Mouse (Mus musculus): ENCODE measurements around the gene Rab6b. TPM values are rescaled to one million over a fixed set of nuclear protein-coding genes. Genes with fewer than 3 reads are reported as not detected.
A peak's percentile ranks its signal among the peaks of the same experiment; 100 is the strongest.

Gene Rab6b
- polyA plus RNA-seq, 1 experiment from 2014 or later = 137 TPM

GRCm38 (mm10) chr9:103234059-103234458, 122.5 kb downstream of the Rab6b start:
- ATAC-seq = no peak
- Histone ChIP-seq H3K9ac (ENCODE audit: low read depth, low read length) (no peak overlapping the region), H3K4me2 (ENCODE audit: low read length) (no peak overlapping the region), H3K27ac (ENCODE audit: low read depth, low read length) (no peak overlapping the region), H3K4me1 (ENCODE audit: control insufficient read depth, insufficient read depth, low read depth, low read length) (peaks cover 9% of the 10 kb centered on the region), H3K4me3 (ENCODE audit: low read length) (no peak overlapping the region), H3K27me3 (replicated peaks; ENCODE audit: control insufficient read depth, insufficient read depth, low read length) (no peaks in the 10 kb centered on the region), H3K36me3 (ENCODE audit: control insufficient read depth, insufficient read depth, low read length) (no peaks in the 10 kb centered on the region), H3K9me3 (ENCODE audit: control insufficient read depth, low read length) (no peaks in the 10 kb centered on the region)
- WGBS = 72% methylated on average over 7 of the region's 7 CpGs

GRCm38 (mm10) chr9:103234565-103235165, 123.1 kb downstream of the Rab6b start:
- 51% methylated on average over 7 of the region's 7 CpGs for WGBS
- Histone ChIP-seq H3K4me3 (ENCODE audit: low read length) (no peak overlapping the region), H3K9me3 (ENCODE audit: control insufficient read depth, low read length) (no peaks in the 10 kb centered on the region), H3K4me2 (ENCODE audit: low read length) (no peak overlapping the region), H3K27ac (ENCODE audit: low read depth, low read length) (no peak overlapping the region), H3K36me3 (ENCODE audit: control insufficient read depth, insufficient read depth, low read length) (no peaks in the 10 kb centered on the region), H3K9ac (ENCODE audit: low read depth, low read length) (no peak overlapping the region), H3K27me3 (replicated peaks; ENCODE audit: control insufficient read depth, insufficient read depth, low read length) (no peaks in the 10 kb centered on the region), H3K4me1 (ENCODE audit: control insufficient read depth, insufficient read depth, low read depth, low read length) (peaks cover 9% of the 10 kb centered on the region)
- ATAC-seq = 0 out of 2 replicates have a peak, but pooled peaks have one; percentile 28

Other genes starting within 250 kb of the Rab6b start
- 4.6 and 4.7 TPM in 2 replicates for gene Slco2a1, start 123.1 kb upstream of the Rab6b start, polyA plus RNA-seq (2015; fragmentation: Nextera tagmentation; extraction: Ambion mirVana)
- 63.8 and 67.7 TPM in 2 replicates for gene Srprb, start 90.3 kb downstream of the Rab6b start, polyA plus RNA-seq (2015; fragmentation: Nextera tagmentation; extraction: Ambion mirVana)
- not detected in 2 replicates for gene Gm20425, start 118.5 kb downstream of the Rab6b start, polyA plus RNA-seq (2015; fragmentation: Nextera tagmentation; extraction: Ambion mirVana)
- 40.0 and 41.2 TPM in 2 replicates for gene Trf, start 118.7 kb downstream of the Rab6b start, polyA plus RNA-seq (2015; fragmentation: Nextera tagmentation; extraction: Ambion mirVana)
- 1.0 and 1.4 TPM in 2 replicates for gene 1300017J02Rik, start 193.3 kb downstream of the Rab6b start, polyA plus RNA-seq (2015; fragmentation: Nextera tagmentation; extraction: Ambion mirVana)
- 17.6 and 21.4 TPM in 2 replicates for gene Topbp1, start 193.4 kb downstream of the Rab6b start, polyA plus RNA-seq (2015; fragmentation: Nextera tagmentation; extraction: Ambion mirVana)